Mouse (Mus musculus): ENCODE measurements at regions not wholly inside any gene's neighbourhood (a gene's known extent, or its start where the extent isn't known, plus 50 kb on each side); places are given as distances from the start of the nearest gene placed in this dataset.

- DNase-seq: no peak
These were observed 90.7 kb upstream of the Gm765 start for GRCm38 (mm10) chr6:98433286-98433685.

- DNase-seq: no peak
These were observed 86.6 kb upstream of the Gm765 start for GRCm38 (mm10) chr6:98429120-98429519.

GRCm38 (mm10) chr6:98402605-98403004 lies 60.1 kb upstream of the Gm765 start:
- no peak for DNase-seq

- no peak for DNase-seq
These were observed 52.0 kb upstream of the Gm765 start for GRCm38 (mm10) chr6:98394589-98394988.
